Mouse (Mus musculus): ENCODE data around the gene Tekt3. TPM values are rescaled to one million over a fixed set of nuclear protein-coding genes. Genes with fewer than 3 reads are reported as not detected.

Tekt3 gene
- polyA plus RNA-seq, 1 experiment = not detected

- Histone ChIP-seq H3ac (ENCODE audit: control insufficient read depth, insufficient read length) (no peak overlapping the region), H3K79me2 (ENCODE audit: control insufficient read depth, insufficient read depth) (no peaks in the 10 kb centered on the region), H3K4me3 (no peak overlapping the region), H3K4me2 (ENCODE audit: low read depth) (peak overlapping the region; percentile 35), H3K36me3 (ENCODE audit: control insufficient read depth, insufficient read depth) (no peaks in the 10 kb centered on the region), H3K27me3 (ENCODE audit: control insufficient read depth, insufficient read depth, insufficient read length) (no peaks in the 10 kb centered on the region)
- TF ChIP-seq CEBPB (IDR thresholded peaks at IDR 0.05; ENCODE audit: insufficient read depth, poor library complexity, severe bottlenecking) (peak; percentile 99), USF1 (IDR thresholded peaks at IDR 0.05; ENCODE audit: low read depth) (peak; percentile 77), MYOD1 (IDR thresholded peaks at IDR 0.05; ENCODE audit: control insufficient read depth in 1 of 3, insufficient read length in 2 of 3, low read depth in 2 of 3) (peak in 2 of 3 experiments; percentile 74 to 86), REST (IDR thresholded peaks at IDR 0.05; ENCODE audit: insufficient read depth, insufficient read length) (no peak), MYOG (IDR thresholded peaks at IDR 0.05; ENCODE audit: control insufficient read depth in 1 of 3, insufficient read depth in 1 of 3, insufficient read length in 2 of 3, low read depth in 2 of 3) (peak; percentile 77 to 98 (median 86)), SRF (IDR thresholded peaks at IDR 0.05; ENCODE audit: control insufficient read depth, insufficient read length, low read depth) (no peak), TCF12 (IDR thresholded peaks at IDR 0.05; ENCODE audit: insufficient read depth, poor library complexity, severe bottlenecking) (peak; percentile 78), POLR2A (IDR thresholded peaks at IDR 0.05; ENCODE audit: insufficient read length, low read depth) (no peak), POLR2AphosphoS2 (IDR thresholded peaks at IDR 0.05; ENCODE audit: insufficient read length, low read depth) (no peak), MAX (IDR thresholded peaks at IDR 0.05; ENCODE audit: low read depth) (no peak), E2F4 (IDR thresholded peaks at IDR 0.05; ENCODE audit: insufficient read depth) (no peak), TCF3 (IDR thresholded peaks at IDR 0.05; ENCODE audit: insufficient read length, low read depth) (peak; percentile 92)
Measured at GRCm38 (mm10) chr11:63114807-63115641, 53.6 kb downstream of the Tekt3 start.

- H3K4me2 ChIP-seq (ENCODE audit: low read depth) = no peak overlapping the region
- H3K36me3 ChIP-seq (ENCODE audit: control insufficient read depth, insufficient read depth) = no peaks in the 10 kb centered on the region
- H3ac ChIP-seq (ENCODE audit: control insufficient read depth, insufficient read length) = no peak overlapping the region
- H3K79me2 ChIP-seq (ENCODE audit: control insufficient read depth, insufficient read depth) = no peaks in the 10 kb centered on the region
- TF ChIP-seq MYOG (IDR thresholded peaks at IDR 0.05; ENCODE audit: control insufficient read depth in 1 of 3, insufficient read depth in 1 of 3, insufficient read length in 2 of 3, low read depth in 2 of 3) = peak in 1 of 3 experiments; percentile 67
- no peak for TF ChIP-seq E2F4 (IDR thresholded peaks at IDR 0.05; ENCODE audit: insufficient read depth)
- no peak for TF ChIP-seq POLR2A (IDR thresholded peaks at IDR 0.05; ENCODE audit: insufficient read length, low read depth)
- TF ChIP-seq MYOD1 (IDR thresholded peaks at IDR 0.05; ENCODE audit: control insufficient read depth in 1 of 3, insufficient read length in 2 of 3, low read depth in 2 of 3) = peak in 2 of 3 experiments; percentile 26 to 53
- TF ChIP-seq TCF12 (IDR thresholded peaks at IDR 0.05; ENCODE audit: insufficient read depth, poor library complexity, severe bottlenecking) = no peak
- no peaks in the 10 kb centered on the region for H3K27me3 ChIP-seq (ENCODE audit: control insufficient read depth, insufficient read depth, insufficient read length)
- H3K4me3 ChIP-seq = no peak overlapping the region
Measured at GRCm38 (mm10) chr11:63116652-63117051, 55.2 kb downstream of the Tekt3 start.

- H3K4me3 ChIP-seq = no peak overlapping the region
- TF ChIP-seq USF1 (IDR thresholded peaks at IDR 0.05; ENCODE audit: low read depth) (no peak), MAX (IDR thresholded peaks at IDR 0.05; ENCODE audit: low read depth) (no peak), CEBPB (IDR thresholded peaks at IDR 0.05; ENCODE audit: insufficient read depth, poor library complexity, severe bottlenecking) (no peak), MYOD1 (IDR thresholded peaks at IDR 0.05; ENCODE audit: control insufficient read depth in 1 of 3, insufficient read length in 2 of 3, low read depth in 2 of 3) (no peak)
- no peaks in the 10 kb centered on the region for H3K27me3 ChIP-seq (ENCODE audit: control insufficient read depth, insufficient read depth, insufficient read length)
- no peaks in the 10 kb centered on the region for H3K79me2 ChIP-seq (ENCODE audit: control insufficient read depth, insufficient read depth)
- H3K36me3 ChIP-seq (ENCODE audit: control insufficient read depth, insufficient read depth) = no peaks in the 10 kb centered on the region
- H3ac ChIP-seq (ENCODE audit: control insufficient read depth, insufficient read length) = no peak overlapping the region
- no peak overlapping the region for H3K4me2 ChIP-seq (ENCODE audit: low read depth)
Measured at GRCm38 (mm10) chr11:63117266-63117665, 55.8 kb downstream of the Tekt3 start.

GRCm38 (mm10) chr11:63119791-63120190, 58.3 kb downstream of the Tekt3 start:
- TF ChIP-seq MYOD1 (IDR thresholded peaks at IDR 0.05; ENCODE audit: control insufficient read depth in 1 of 3, insufficient read length in 2 of 3, low read depth in 2 of 3) = peak in 2 of 3 experiments; percentile 0 to 30
- no peak for TF ChIP-seq TCF3 (IDR thresholded peaks at IDR 0.05; ENCODE audit: insufficient read length, low read depth)
- TF ChIP-seq MAX (IDR thresholded peaks at IDR 0.05; ENCODE audit: low read depth) = no peak
- no peak for TF ChIP-seq POLR2AphosphoS2 (IDR thresholded peaks at IDR 0.05; ENCODE audit: insufficient read length, low read depth)
- no peak for TF ChIP-seq POLR2A (IDR thresholded peaks at IDR 0.05; ENCODE audit: insufficient read length, low read depth)
- TF ChIP-seq SRF (IDR thresholded peaks at IDR 0.05; ENCODE audit: control insufficient read depth, insufficient read length, low read depth) = no peak
- TF ChIP-seq E2F4 (IDR thresholded peaks at IDR 0.05; ENCODE audit: insufficient read depth) = no peak
- no peak for TF ChIP-seq USF1 (IDR thresholded peaks at IDR 0.05; ENCODE audit: low read depth)
- TF ChIP-seq TCF12 (IDR thresholded peaks at IDR 0.05; ENCODE audit: insufficient read depth, poor library complexity, severe bottlenecking) = peak; percentile 45
- peak; percentile 8 to 83 (median 41) for TF ChIP-seq MYOG (IDR thresholded peaks at IDR 0.05; ENCODE audit: control insufficient read depth in 1 of 3, insufficient read depth in 1 of 3, insufficient read length in 2 of 3, low read depth in 2 of 3)
- no peak for TF ChIP-seq REST (IDR thresholded peaks at IDR 0.05; ENCODE audit: insufficient read depth, insufficient read length)
- no peak for TF ChIP-seq CEBPB (IDR thresholded peaks at IDR 0.05; ENCODE audit: insufficient read depth, poor library complexity, severe bottlenecking)
- Histone ChIP-seq H3K79me2 (ENCODE audit: control insufficient read depth, insufficient read depth) (no peaks in the 10 kb centered on the region), H3K27me3 (ENCODE audit: control insufficient read depth, insufficient read depth, insufficient read length) (no peaks in the 10 kb centered on the region), H3K4me3 (no peak overlapping the region), H3K4me2 (ENCODE audit: low read depth) (peak overlapping the region; percentile 21), H3ac (ENCODE audit: control insufficient read depth, insufficient read length) (no peak overlapping the region), H3K36me3 (ENCODE audit: control insufficient read depth, insufficient read depth) (no peaks in the 10 kb centered on the region)

GRCm38 (mm10) chr11:63122249-63122648, 60.8 kb downstream of the Tekt3 start:
- Histone ChIP-seq H3K36me3 (ENCODE audit: control insufficient read depth, insufficient read depth) (no peaks in the 10 kb centered on the region), H3K27me3 (ENCODE audit: control insufficient read depth, insufficient read depth, insufficient read length) (no peaks in the 10 kb centered on the region), H3K4me3 (no peak overlapping the region), H3K79me2 (ENCODE audit: control insufficient read depth, insufficient read depth) (no peaks in the 10 kb centered on the region), H3ac (ENCODE audit: control insufficient read depth, insufficient read length) (no peak overlapping the region), H3K4me2 (ENCODE audit: low read depth) (no peak overlapping the region)
- TF ChIP-seq MYOG (IDR thresholded peaks at IDR 0.05; ENCODE audit: control insufficient read depth in 1 of 3, insufficient read depth in 1 of 3, insufficient read length in 2 of 3, low read depth in 2 of 3) = no peak
- TF ChIP-seq SRF (IDR thresholded peaks at IDR 0.05; ENCODE audit: control insufficient read depth, insufficient read length, low read depth) = no peak
- TF ChIP-seq MAX (IDR thresholded peaks at IDR 0.05; ENCODE audit: low read depth) = no peak
- no peak for TF ChIP-seq REST (IDR thresholded peaks at IDR 0.05; ENCODE audit: insufficient read depth, insufficient read length)
- TF ChIP-seq POLR2A (IDR thresholded peaks at IDR 0.05; ENCODE audit: insufficient read length, low read depth) = no peak
